Mouse (Mus musculus): Measurements from ENCODE around the gene Cep290.
"Not testable (repeated sequence)": the region's sequence is repeated elsewhere in the genome, so short reads cannot be mapped to it uniquely, and the experiment has no call there.

The Cep290 gene

DNA sequence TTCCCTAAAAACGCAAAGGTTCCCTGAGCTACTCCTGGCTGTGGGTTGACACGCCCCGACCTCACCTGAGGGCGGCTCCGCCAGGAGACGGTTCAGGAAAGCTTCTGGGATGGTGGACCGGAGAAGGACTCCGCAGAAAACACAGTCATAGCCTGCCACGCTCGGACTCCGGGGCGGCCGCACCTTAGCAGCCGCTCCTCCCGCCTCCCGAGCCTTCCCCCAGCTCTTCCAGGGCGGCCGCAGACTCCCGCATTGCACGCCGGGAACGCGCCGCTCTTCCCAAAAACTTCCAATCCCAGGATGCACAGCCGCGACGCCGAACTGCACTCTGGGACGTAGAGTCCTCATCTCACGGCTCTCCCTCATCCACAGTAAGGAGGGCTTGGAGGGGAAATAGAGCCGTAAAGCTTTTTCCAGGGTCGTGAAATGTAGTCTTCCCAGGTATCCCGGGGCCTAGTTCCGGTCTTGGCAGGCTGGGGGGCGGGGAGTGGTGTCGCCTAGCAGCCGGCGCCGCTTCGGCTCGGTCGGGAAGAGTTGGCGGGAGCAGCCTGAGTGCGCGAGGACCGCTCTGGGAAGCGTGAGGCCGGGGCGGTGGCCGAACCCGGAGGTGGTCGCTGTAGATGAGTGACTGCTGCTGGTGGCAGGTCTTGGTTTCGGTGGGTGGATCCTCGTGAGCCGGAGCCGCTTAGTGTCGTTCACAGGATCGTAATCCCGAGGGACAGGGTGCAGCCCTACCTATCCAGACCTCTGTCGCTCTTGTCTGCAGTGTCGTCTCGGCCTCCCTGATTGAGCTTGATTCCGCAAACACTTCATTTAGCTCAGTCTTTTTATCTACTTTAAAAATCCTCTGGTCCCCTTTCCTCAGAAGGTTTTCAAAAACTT, at the start of gene Cep290, which contains the start of gene Tmtc3:
Gene Cep290, plus strand, starts transcription at position 462 of the 882 bp plus-strand sequence.
Gene Tmtc3, minus strand, starts transcription at position 254 of the 882 bp plus-strand sequence.
- peak; percentile 80 for DNase-seq

- no peak for DNase-seq
Observed at GRCm38 (mm10) chr10:100449394-100449793, 38.0 kb upstream of the Cep290 start.

DNA sequence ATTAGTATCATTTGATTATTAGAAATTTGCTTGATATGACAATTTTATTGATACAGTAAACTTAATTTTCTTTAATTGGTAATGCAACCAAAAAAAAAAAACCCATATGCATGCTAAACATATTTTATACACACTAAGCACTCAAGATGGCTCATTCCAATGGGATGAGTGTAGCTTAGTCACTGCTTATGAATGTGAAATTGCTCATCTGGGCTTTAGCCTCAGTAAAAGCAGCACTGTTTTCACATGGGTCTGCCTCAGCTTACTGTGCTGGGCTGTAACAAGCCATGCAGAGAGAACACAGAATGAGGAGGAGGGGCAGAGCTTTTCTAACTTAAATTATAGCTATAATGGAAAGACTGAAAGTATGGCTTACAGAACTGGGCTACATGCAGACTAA, 26.8 kb upstream of the Cep290 start:
- DNase-seq, result no peak

GRCm38 (mm10) chr10:100475040-100475439, 12.3 kb upstream of the Cep290 start:
- no peak for DNase-seq

DNA sequence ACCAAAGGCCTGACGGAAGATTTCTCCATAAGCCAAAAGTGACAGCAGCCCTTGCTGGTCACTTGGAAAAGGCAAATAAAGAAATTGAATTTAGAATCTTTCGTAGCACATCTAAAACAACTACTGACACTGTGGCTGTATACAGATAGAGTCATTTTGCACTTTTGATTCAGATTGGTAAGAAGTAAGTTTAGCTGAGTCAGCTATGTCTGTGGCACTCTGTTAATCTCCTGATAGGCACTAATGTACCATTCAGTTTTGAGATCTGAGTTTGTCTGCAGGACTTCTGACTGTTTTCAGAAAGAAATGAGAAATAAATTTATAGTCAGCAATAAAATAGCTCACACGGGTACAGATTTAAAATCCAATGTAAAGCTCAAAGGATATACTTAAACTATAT, 7.8 kb upstream of the Cep290 start:
- DNase-seq, result no peak

DNA sequence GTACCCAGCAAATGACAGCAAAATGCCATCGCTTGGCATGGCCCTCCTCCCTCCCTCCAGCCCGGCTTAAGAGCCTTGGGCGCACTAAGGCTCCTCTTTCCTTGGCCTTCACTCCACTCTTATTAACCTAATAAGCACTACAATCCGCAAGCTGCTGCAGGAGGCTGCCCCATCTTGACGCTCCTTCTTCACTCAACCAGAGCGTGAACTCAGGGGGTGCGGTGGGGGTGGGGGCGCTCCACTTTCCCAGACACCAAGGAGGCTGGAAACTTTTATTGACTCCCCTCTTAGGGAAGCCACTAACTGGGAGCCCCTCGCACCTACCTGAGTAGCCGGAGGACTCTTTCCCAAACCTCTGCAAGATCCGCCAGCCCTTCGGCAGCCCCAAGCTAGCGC, 659 bp upstream of the Cep290 start:
- no peak for DNase-seq

DNA sequence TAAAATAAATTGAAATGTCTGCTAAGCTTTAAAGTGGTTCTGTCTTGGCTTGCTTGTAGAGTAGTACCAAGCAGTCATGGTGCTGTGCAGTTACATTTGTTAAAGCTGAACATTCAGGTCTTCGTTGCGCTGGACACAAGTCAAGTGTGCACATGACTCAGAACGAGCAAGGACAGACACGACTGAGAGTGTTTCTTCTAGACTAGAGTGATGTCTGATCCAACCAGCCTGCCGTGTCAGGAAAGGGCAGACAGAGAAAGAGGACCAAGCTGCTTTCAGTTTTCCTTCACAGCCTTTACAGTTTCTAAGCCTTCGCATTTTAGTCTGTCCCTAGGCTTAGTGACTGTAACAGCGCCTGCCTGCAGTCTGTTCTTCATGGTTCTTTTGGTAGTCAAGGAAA, 4.6 kb downstream of the Cep290 start:
- no peak for DNase-seq

GRCm38 (mm10) chr10:100498309-100498708, 11.0 kb downstream of the Cep290 start:
- DNase-seq, result no peak

DNA sequence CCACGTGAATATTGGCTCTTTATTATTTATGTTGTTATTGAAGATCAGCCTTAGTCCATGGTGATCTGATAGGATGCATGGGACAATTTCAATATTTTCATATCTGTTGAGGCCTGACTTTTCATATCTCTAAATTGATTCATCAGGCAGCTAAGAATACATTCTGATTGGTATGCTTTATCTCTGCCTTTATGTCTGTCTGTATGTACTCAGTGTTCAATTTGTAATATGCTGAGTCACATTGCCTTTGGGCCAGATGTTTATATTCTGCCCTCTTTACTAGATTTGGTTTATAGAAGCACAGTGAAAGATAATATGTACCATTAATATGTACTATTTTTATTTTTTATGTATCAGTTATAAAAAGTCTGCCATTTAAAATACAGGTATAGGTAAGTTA, 20.8 kb downstream of the Cep290 start:
- DNase-seq, result no peak

DNA sequence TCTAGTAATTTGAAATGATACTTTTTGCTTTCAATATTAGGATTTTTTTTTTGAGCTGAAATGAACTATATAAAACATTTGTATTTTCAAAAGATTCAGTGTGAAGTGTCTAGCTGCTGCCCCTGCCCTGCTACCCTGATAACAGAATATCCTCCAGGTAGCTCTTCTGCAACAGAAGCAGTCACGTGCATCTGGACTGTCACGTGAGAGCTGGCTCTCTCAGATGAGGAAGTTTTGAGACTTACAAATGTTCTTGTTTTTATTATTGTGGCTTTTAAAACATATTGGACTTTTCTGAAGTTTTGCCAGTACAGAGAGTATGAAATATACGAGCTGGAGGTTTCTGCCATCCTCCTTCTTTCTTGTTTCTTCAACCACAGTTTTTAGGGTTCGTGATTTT, 34.3 kb downstream of the Cep290 start:
- no peak for DNase-seq

GRCm38 (mm10) chr10:100522330-100522729, 35.0 kb downstream of the Cep290 start:
- DNase-seq, result no peak

DNA sequence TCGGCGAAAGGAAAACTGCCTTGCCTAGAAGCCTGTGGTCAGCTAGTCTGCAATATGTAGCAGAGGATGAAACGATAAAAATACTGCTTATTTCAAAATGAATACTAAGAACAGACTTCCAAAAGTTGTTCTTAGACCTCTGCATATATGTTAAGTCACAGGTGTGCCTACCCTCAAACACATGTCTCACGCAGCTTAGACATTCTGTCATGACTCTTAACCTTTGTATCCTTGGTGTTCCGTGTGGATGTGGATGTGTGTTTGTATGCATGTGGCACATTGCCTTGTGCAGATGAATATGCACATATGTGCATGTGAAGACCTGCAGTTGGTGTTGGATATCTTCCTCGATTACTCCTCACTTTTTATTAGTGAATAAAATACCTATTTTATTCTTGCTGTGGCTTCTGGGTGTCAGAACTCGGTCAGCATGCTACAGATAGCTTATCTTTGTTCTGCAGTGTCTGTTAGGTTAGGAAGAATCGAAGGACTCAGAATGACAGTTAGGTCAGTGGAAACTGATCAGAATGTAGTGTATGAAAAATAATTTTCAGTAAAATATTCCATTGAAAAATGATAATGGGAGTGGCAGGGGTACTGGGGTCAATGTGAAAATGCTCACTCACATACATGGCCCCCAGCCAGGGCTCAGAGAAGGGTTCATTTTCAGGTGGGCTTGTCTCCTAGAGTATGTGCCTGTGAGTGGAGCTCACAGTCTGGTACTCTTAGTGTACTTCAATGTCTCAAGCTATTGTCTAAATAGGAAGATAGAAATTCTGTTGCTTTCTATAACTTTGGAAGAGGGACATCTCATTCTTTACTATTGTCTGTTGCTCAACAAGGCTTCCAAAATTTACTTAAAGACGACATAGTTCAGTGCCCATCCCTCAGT, 37.4 kb downstream of the Cep290 start:
- no peak for DNase-seq

GRCm38 (mm10) chr10:100556566-100557175, 69.3 kb downstream of the Cep290 start:
- no peak for DNase-seq

DNA sequence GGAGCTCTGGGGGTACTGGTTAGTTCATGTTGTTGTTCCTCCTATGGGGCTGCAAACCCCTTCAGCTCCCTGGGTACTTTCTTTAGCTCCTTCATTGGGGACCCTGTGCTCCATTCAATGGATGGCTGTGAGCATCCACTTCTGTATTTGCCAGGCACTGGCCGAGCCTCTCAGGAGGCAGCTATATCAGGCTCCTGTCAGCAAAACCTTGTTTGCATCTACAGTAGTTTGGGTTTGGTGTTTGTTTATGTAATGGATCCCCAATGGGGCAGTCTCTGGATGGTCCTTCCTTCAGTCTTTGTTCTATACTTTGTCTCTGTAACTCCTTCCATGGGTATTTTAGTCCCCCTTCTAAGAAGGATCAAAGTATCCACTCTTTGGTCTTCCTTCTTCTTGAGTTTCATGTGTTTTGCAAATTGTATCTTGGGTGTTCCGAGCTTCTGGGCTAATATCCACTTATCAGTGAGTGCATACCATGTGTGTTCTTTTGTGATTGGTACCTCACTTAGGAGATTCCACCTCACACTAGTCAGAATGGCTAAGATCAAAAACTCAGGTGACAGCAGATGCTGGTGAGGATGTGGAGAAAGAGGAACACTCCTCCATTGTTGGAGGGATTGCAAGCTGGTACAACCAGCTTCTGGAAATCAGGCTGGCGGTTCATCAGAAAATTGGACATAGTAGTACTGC, 73.0 kb downstream of the Cep290 start:
- not testable (repeated sequence) for DNase-seq

DNA sequence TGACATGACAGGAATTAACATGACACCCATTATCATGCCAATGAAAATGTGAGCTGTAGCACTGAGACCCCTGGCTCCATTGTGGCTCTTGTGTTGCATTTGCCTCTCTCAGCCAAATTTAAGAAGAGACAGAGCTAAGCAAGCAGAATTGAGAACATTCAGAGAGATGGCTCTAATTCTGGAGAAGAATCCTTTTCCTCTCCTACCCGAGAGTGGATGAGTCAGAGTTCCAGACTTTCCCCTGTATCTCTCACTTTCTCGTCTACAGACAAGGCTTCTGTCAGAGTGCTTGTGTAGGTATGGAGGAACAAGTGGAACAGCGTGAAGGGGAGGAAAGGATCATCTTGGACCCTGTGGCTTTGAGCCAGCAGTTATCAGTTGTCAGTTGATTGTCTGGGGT, 76.8 kb downstream of the Cep290 start:
- no peak for DNase-seq

GRCm38 (mm10) chr10:100571707-100572106, 84.3 kb downstream of the Cep290 start:
- DNase-seq, result no peak

DNA sequence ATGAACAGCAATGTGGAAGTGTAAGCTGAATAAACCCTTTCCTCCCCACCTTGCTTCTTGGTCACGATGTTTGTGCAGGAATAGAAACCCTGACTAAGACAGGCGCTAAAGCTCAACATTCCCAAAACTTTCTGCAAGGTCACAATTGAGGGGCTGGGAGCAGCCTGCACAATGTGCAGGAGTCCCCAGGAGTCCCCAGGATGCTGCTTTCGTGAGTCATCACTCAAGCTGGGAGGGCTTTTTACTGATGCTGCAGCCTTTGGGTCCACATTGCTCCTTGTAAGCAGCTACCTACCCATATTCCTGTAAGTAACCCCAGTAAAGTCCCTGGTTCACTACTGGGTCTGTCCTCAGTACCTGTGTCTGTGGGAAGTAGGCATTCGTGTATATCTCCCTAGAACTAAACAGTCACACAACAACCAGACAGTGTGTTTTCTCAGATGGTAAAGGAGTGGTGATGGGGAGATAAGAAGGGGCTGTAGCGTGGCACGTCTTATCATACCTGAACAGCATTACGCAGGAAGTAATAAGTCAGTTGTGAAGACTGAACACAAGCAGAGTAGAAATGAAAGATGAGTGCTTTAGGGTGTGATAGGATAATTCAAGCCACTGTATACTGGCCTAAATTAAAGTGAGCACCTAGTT, 87.3 kb downstream of the Cep290 start:
- DNase-seq, result no peak

GRCm38 (mm10) chr10:100575294-100575693, 87.9 kb downstream of the Cep290 start:
- DNase-seq, result no peak

GRCm38 (mm10) chr10:100584178-100584577, 96.8 kb downstream of the Cep290 start:
- no peak for DNase-seq

DNA sequence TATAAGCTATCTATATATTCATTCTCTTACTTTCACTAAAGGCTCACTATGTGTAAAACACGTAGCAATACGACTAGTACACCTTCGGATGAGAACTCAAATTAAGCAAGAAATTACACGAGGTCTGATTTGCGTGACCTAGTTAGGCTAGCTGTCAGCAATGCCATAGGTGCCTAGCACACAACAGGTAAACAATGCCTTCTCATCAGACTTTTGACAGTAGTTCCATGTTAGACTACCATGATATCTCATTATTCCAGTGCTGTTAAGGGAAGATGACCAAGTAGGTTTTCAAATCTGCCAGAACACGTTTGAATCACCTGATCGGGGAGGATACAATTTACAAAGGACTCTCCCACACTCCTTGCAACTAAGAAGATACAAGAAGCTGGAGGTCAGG, 101.2 kb downstream of the Cep290 start:
- no peak for DNase-seq

- peak; percentile 91 for DNase-seq
Observed at GRCm38 (mm10) chr10:100588932-100589388, 101.6 kb downstream of the Cep290 start.

DNA sequence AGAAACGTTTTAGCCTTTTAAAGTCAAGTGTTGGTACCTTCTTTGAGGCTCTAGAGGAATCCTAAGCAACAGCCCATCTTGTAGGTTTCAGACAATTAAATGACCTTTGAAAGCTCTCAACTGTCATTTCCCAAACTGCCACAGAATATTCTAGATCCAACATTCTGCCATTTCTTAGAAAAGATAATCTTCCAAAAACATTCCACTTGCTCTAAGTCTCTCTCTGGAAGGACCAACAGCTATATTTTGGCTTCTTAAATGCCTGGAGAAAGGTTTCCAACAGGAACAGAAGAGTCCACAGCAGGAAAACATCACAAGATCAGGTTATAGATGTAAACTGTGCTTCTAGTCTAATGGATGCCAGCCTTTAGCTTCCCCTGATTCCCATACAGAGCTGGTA, 103.0 kb downstream of the Cep290 start, which contains the start of the genes 4930430F08Rik and 1700017N19Rik:
Gene 4930430F08Rik, minus strand, starts transcription at position 101 of the 400 bp plus-strand sequence.
Gene 1700017N19Rik, plus strand, starts transcription at position 162 of the 400 bp plus-strand sequence.
- no peak for DNase-seq

All from thymus, postnatal 14 days (tissue).